Comparison of ENCODE assay signal across 8 mouse cellular contexts in genomic region chr11:44612681-44613410, GRCm38 (mm10). TPM values are rescaled to one million over a fixed set of nuclear protein-coding genes. Genes with fewer than 3 reads are reported as not detected.
DNase-seq lines count a peak whose midpoint lies in the region; ATAC-seq and TF ChIP-seq lines count a peak whose summit lies in the region.

No protein-coding gene starts in this region.

- H3K27ac ChIP-seq in gastrocnemius, adult 2 months = peak overlapping the region; percentile 74
- no peak overlapping the region for H3K27ac ChIP-seq in embryonic facial prominence, embryonic 11.5 days (replicated peaks; ENCODE audit: low read depth, low read length)
- peak overlapping the region; percentile 29; the same call in 1 of the 2 replicates for H3K27ac ChIP-seq in limb, embryonic 13.5 days
- no peak overlapping the region for H3K27ac ChIP-seq in neural tube, embryonic 14.5 days (ENCODE audit: low read depth, low read length)

- no peak for ATAC-seq in embryonic facial prominence, embryonic 11.5 days (replicated peaks; ENCODE audit: insufficient number of reproducible peaks, low FRiP score, low TSS enrichment, low read depth)
- ATAC-seq in limb, embryonic 13.5 days (ENCODE audit: low FRiP score, low read depth) = no peak
- ATAC-seq in neural tube, embryonic 14.5 days (ENCODE audit: low read depth) = no peak

- H3K27me3 ChIP-seq in embryonic facial prominence, embryonic 11.5 days (ENCODE audit: control insufficient read depth, insufficient read depth, low read length) = peaks cover 21% of the 10 kb centered on the region
- peaks cover 55% of the 10 kb centered on the region for H3K27me3 ChIP-seq in limb, embryonic 13.5 days
- H3K27me3 ChIP-seq in neural tube, embryonic 14.5 days (ENCODE audit: control insufficient read depth, insufficient read depth, low read length) = no peaks in the 10 kb centered on the region; the same call in 1 of the 2 replicates

- H3K4me3 ChIP-seq in gastrocnemius, adult 2 months = peak overlapping the region; percentile 66
- peak overlapping the region; percentile 29 for H3K4me3 ChIP-seq in embryonic facial prominence, embryonic 11.5 days (ENCODE audit: low read depth, low read length)
- peak overlapping the region; percentile 33 for H3K4me3 ChIP-seq in limb, embryonic 13.5 days
- H3K4me3 ChIP-seq in neural tube, embryonic 14.5 days (ENCODE audit: low read depth, low read length) = peak overlapping the region; percentile 24

- H3K36me3 ChIP-seq in embryonic facial prominence, embryonic 11.5 days (replicated peaks; ENCODE audit: control insufficient read depth, insufficient read depth, low read depth, low read length) = no peaks in the 10 kb centered on the region
- H3K36me3 ChIP-seq in limb, embryonic 13.5 days = no peaks in the 10 kb centered on the region
- no peaks in the 10 kb centered on the region for H3K36me3 ChIP-seq in neural tube, embryonic 14.5 days (ENCODE audit: control insufficient read depth, insufficient read depth, low read length)

- peak overlapping the region; percentile 41; the same call in 1 of the 2 replicates for H3K9ac ChIP-seq in embryonic facial prominence, embryonic 11.5 days (replicated peaks; ENCODE audit: low read length)
- peak overlapping the region; percentile 65 for H3K9ac ChIP-seq in limb, embryonic 13.5 days
- peak overlapping the region; percentile 41 for H3K9ac ChIP-seq in neural tube, embryonic 14.5 days (replicated peaks; ENCODE audit: low read depth, low read length)

- H3K9me3 ChIP-seq in embryonic facial prominence, embryonic 11.5 days (replicated peaks; ENCODE audit: control insufficient read depth, low read length) = no peaks in the 10 kb centered on the region
- no peaks in the 10 kb centered on the region for H3K9me3 ChIP-seq in limb, embryonic 13.5 days
- H3K9me3 ChIP-seq in neural tube, embryonic 14.5 days (ENCODE audit: control insufficient read depth, low read length) = no peaks in the 10 kb centered on the region

- no peak for TF ChIP-seq CTCF in gastrocnemius, adult 2 months (IDR thresholded peaks at IDR 0.05)

- WGBS in embryonic facial prominence, embryonic 11.5 days = 2% methylated on average over 38 of the region's 38 CpGs
- WGBS in limb, embryonic 13.5 days = 4% methylated on average over 38 of the region's 38 CpGs
- WGBS in neural tube, embryonic 14.5 days = 2% methylated on average over 38 of the region's 38 CpGs

- DNase-seq in gastrocnemius, adult 2 months = peak; percentile 47
- no peak for DNase-seq in gastrocnemius, postnatal 25 days
- peak; percentile 28 for DNase-seq in embryonic facial prominence, embryonic 11.5 days (ENCODE audit: low spot score)
- peak; percentile 43 for DNase-seq in heart, postnatal 4 days
- DNase-seq in urinary bladder, postnatal 25 days (ENCODE audit: low spot score) = no peak
- DNase-seq in left cerebral cortex, postnatal 14 days (ENCODE audit: low spot score in 2 of 2) = no peak

- H3K4me2 ChIP-seq in embryonic facial prominence, embryonic 11.5 days (ENCODE audit: low read depth, low read length) = peak overlapping the region; percentile 56
- peak overlapping the region; percentile 84 for H3K4me2 ChIP-seq in limb, embryonic 13.5 days (replicated peaks)
- peak overlapping the region; percentile 62 for H3K4me2 ChIP-seq in neural tube, embryonic 14.5 days (ENCODE audit: low read depth, low read length)

- intact Hi-C loops in gastrocnemius, adult 2 months (cut with DNase I) = loop anchor here (10.0 kb wide), 1 partner anchor 1272 kb away; no protein-coding TSS in a partner anchor
- intact Hi-C loops in left cerebral cortex, postnatal 14 days (cut with DNase I) = loop anchor here (10.0 kb wide), 1 partner anchor 1062 kb away; no protein-coding TSS in a partner anchor

- H3K4me1 ChIP-seq in embryonic facial prominence, embryonic 11.5 days (ENCODE audit: control insufficient read depth, insufficient read depth, low read length) = peaks cover 4% of the 10 kb centered on the region
- peaks cover 39% of the 10 kb centered on the region for H3K4me1 ChIP-seq in limb, embryonic 13.5 days
- H3K4me1 ChIP-seq in neural tube, embryonic 14.5 days (ENCODE audit: control insufficient read depth, insufficient read depth, low read length) = peaks cover 13% of the 10 kb centered on the region

RNA-seq across cellular contexts. Expression of gene Ebf1, which starts 4.3 kb away (rescaled TPM):
- 10 to 100 TPM in 1 of 2 experiments, 1 to 10 TPM in 1; 9.4 to 10.3 TPM for total RNA-seq in gastrocnemius, adult 2 months (2021)
- 10 to 100 TPM in 1 of 2 experiments, 1 to 10 TPM in 1; 9.3 to 14.0 TPM for total RNA-seq in gastrocnemius, postnatal 25 days (2021)
- polyA plus RNA-seq in embryonic facial prominence, embryonic 11.5 days (2014; fragmentation: Nextera tagmentation; extraction: Ambion mirVana) = 47.9 and 50.3 TPM in 2 replicates
- 10 to 100 TPM; 27.2 to 31.0 TPM for total RNA-seq in heart, postnatal 4 days (2021)
- polyA plus RNA-seq in limb, embryonic 13.5 days (2015; fragmentation: Nextera tagmentation; extraction: Ambion mirVana) = 103 and 126 TPM in 2 replicates
- 194 and 226 TPM in 2 replicates for polyA plus RNA-seq in neural tube, embryonic 14.5 days (2014; fragmentation: Nextera tagmentation; extraction: Ambion mirVana)
- 1 to 10 TPM; 4.2 to 4.6 TPM for total RNA-seq in left cerebral cortex, postnatal 14 days (2021)

Comparison
In these comparisons a context has a peak if more than half of its experiments do, and no peak if none do; other contexts are left out.
1. DNase-seq: peak in gastrocnemius, adult 2 months (single experiment), embryonic facial prominence, embryonic 11.5 days (single experiment) and heart, postnatal 4 days (single experiment); none in gastrocnemius, postnatal 25 days (single experiment), urinary bladder, postnatal 25 days (single experiment) and left cerebral cortex, postnatal 14 days (0 of 2).
2. H3K27ac ChIP-seq: peak in gastrocnemius, adult 2 months (single experiment) and limb, embryonic 13.5 days (single experiment); none in embryonic facial prominence, embryonic 11.5 days (single experiment) and neural tube, embryonic 14.5 days (single experiment).
3. Peak in every context shown above with its lines, with median percentiles within 50 percentile points of each other: H3K4me3 ChIP-seq, H3K4me2 ChIP-seq and H3K9ac ChIP-seq.